9 mouse cellular contexts compared by ENCODE assay signal in genomic region chr2:147184071-147184990, GRCm38 (mm10). TPM values are rescaled to one million over a fixed set of nuclear protein-coding genes. Genes with fewer than 3 reads are reported as not detected.
A peak's percentile ranks its signal among the peaks of the same experiment; 100 is the strongest.
DNase-seq lines count a peak whose midpoint lies in the region; ATAC-seq and TF ChIP-seq lines count a peak whose summit lies in the region.
"Had no signal": no experiment of that assay in that cellular context is flagged by ENCODE, and none has a peak within 500 bp of the region (broad histone marks: within the 10 kb centered on the region; RNA-seq: fewer than 3 reads in every experiment).

No protein-coding gene starts in this region.

- no peaks in the 10 kb centered on the region for H3K36me3 ChIP-seq in forebrain, postnatal 0 days (ENCODE audit: insufficient read depth)
- H3K36me3 ChIP-seq in liver, postnatal 0 days (replicated peaks; ENCODE audit: insufficient read depth, low read length): no peaks in the 10 kb centered on the region

- 1% methylated on average over 64 of the region's 65 CpGs for WGBS in cerebellum, adult 2 months
- 2% methylated on average over 61 of the region's 65 CpGs for WGBS in forebrain, postnatal 0 days
- under 1% methylated on average over 61 of the region's 65 CpGs for WGBS in liver, postnatal 0 days (ENCODE audit: insufficient replicate concordance)

- H3K9me3 ChIP-seq in forebrain, postnatal 0 days (ENCODE audit: low read length): no peaks in the 10 kb centered on the region
- no peaks in the 10 kb centered on the region for H3K9me3 ChIP-seq in liver, postnatal 0 days (ENCODE audit: low read length)

- H3K4me2 ChIP-seq in forebrain, postnatal 0 days (ENCODE audit: low read depth): peak overlapping the region; percentile 30
- H3K4me2 ChIP-seq in liver, postnatal 0 days (ENCODE audit: low read depth, low read length): peak overlapping the region; percentile 59

- ATAC-seq in forebrain, postnatal 0 days: no peak
- no peak for ATAC-seq in liver, postnatal 0 days
- no peak for ATAC-seq in CD4-positive, CD25-positive, alpha-beta regulatory T cell, adult 4 months

- peaks cover 7% of the 10 kb centered on the region; the same call in 1 of the 2 replicates for H3K27me3 ChIP-seq in cerebellum, adult 2 months (ENCODE audit: control insufficient read depth, insufficient read depth, low read length)
- H3K27me3 ChIP-seq in forebrain, postnatal 0 days (ENCODE audit: insufficient read depth, low read length): peaks cover 82% of the 10 kb centered on the region
- H3K27me3 ChIP-seq in liver, postnatal 0 days (ENCODE audit: insufficient read depth, low read length): peaks cover 96% of the 10 kb centered on the region

- TF ChIP-seq CTCF in cerebellum, adult 2 months (IDR thresholded peaks at IDR 0.05; ENCODE audit: borderline replicate concordance, insufficient read depth, low read depth, low read length): no peak
- TF ChIP-seq CTCF in forebrain, postnatal 0 days (IDR thresholded peaks at IDR 0.05; ENCODE audit: low read depth): no peak
- TF ChIP-seq CTCF in liver, postnatal 0 days (IDR thresholded peaks at IDR 0.05; ENCODE audit: low read depth): no peak

- no peaks in the 10 kb centered on the region for H3K4me1 ChIP-seq in cerebellum, adult 2 months (ENCODE audit: control insufficient read depth, insufficient read depth, low read length)
- no peaks in the 10 kb centered on the region; the same call in 1 of the 2 replicates for H3K4me1 ChIP-seq in forebrain, postnatal 0 days (ENCODE audit: insufficient read depth)
- H3K4me1 ChIP-seq in liver, postnatal 0 days (ENCODE audit: insufficient read depth): peaks cover 15% of the 10 kb centered on the region

- peak in 1 of 2 experiments; percentile 23 for DNase-seq in cerebellum, adult 2 months
- no peak for DNase-seq in cerebellum, adult 11 months
- peak; percentile 50 for DNase-seq in ES-CJ7 (ENCODE audit: low read depth, low spot score)
- DNase-seq in forebrain, postnatal 0 days: peak; percentile 25
- no peak for DNase-seq in liver, postnatal 0 days
- DNase-seq in frontal cortex, postnatal 25 days (ENCODE audit: low spot score in 2 of 2): no peak
- no peak for DNase-seq in left cerebral cortex, adult 18-20 months (ENCODE audit: low spot score in 2 of 2)

- TF ChIP-seq EP300 in liver, postnatal 0 days (IDR thresholded peaks at IDR 0.05; ENCODE audit: low read depth): no peak

- no peak overlapping the region for H3K9ac ChIP-seq in forebrain, postnatal 0 days
- H3K9ac ChIP-seq in liver, postnatal 0 days (replicated peaks): no peak overlapping the region

- TF ChIP-seq POLR2A in cerebellum, adult 2 months (IDR thresholded peaks at IDR 0.05; ENCODE audit: borderline replicate concordance, insufficient read depth, low read length): no peak

- H3K4me3 ChIP-seq in cerebellum, adult 2 months (replicated peaks; ENCODE audit: insufficient read depth, low read depth, low read length): peak overlapping the region; percentile 17
- H3K4me3 ChIP-seq in forebrain, postnatal 0 days (ENCODE audit: low read depth, low read length): peak overlapping the region; percentile 19
- peak overlapping the region; percentile 34 for H3K4me3 ChIP-seq in liver, postnatal 0 days (ENCODE audit: low read depth, low read length)
- H3K4me3 ChIP-seq: erythroblast, embryonic 14.5 days had no signal

- 0 out of 2 replicates have a peak overlapping the region, but pooled peaks have one; percentile 20 for H3K27ac ChIP-seq in cerebellum, adult 2 months (ENCODE audit: insufficient read depth, low read length)
- no peak overlapping the region for H3K27ac ChIP-seq in forebrain, postnatal 0 days (ENCODE audit: low read depth, low read length)
- no peak overlapping the region for H3K27ac ChIP-seq in liver, postnatal 0 days (ENCODE audit: low read depth)

RNA-seq across cellular contexts. Expression of gene Nkx2-2, which starts 9.7 kb away (rescaled TPM):
- 13.1 and 14.0 TPM in 2 replicates for polyA plus RNA-seq in cerebellum, adult 2 months (2012; rRNA removed)
- 7.1 and 7.9 TPM in 2 replicates for total RNA-seq in forebrain, postnatal 0 days (2014; rRNA removed)
- 3.4 and 6.0 TPM in 2 replicates for polyA plus RNA-seq in forebrain, postnatal 0 days (2015; fragmentation: Nextera tagmentation; extraction: Ambion mirVana)
- not detected in 2 replicates for polyA plus RNA-seq in liver, postnatal 0 days (2015; fragmentation: Nextera tagmentation; extraction: Ambion mirVana)
- not detected for polyA plus RNA-seq in CD4-positive, CD25-positive, alpha-beta regulatory T cell, adult 4 months (2017; shearing (Covaris generic))
- 1 to 10 TPM; 4.2 to 4.5 TPM for total RNA-seq in left cerebral cortex, adult 18-20 months (2021)
- polyA plus RNA-seq: erythroblast, embryonic 14.5 days had no signal

Comparison
In these comparisons a context has a peak if more than half of its experiments do, and no peak if none do; other contexts are left out.
1. DNase-seq: peak in ES-CJ7 (single experiment) and forebrain, postnatal 0 days (single experiment); none in cerebellum, adult 11 months (single experiment), liver, postnatal 0 days (single experiment), frontal cortex, postnatal 25 days (0 of 2) and left cerebral cortex, adult 18-20 months (0 of 2).
2. Peak in every context shown above with its lines, with median percentiles within 50 percentile points of each other: H3K4me3 ChIP-seq.